8 mouse cellular contexts compared by ENCODE assay signal in the genomic region with DNA sequence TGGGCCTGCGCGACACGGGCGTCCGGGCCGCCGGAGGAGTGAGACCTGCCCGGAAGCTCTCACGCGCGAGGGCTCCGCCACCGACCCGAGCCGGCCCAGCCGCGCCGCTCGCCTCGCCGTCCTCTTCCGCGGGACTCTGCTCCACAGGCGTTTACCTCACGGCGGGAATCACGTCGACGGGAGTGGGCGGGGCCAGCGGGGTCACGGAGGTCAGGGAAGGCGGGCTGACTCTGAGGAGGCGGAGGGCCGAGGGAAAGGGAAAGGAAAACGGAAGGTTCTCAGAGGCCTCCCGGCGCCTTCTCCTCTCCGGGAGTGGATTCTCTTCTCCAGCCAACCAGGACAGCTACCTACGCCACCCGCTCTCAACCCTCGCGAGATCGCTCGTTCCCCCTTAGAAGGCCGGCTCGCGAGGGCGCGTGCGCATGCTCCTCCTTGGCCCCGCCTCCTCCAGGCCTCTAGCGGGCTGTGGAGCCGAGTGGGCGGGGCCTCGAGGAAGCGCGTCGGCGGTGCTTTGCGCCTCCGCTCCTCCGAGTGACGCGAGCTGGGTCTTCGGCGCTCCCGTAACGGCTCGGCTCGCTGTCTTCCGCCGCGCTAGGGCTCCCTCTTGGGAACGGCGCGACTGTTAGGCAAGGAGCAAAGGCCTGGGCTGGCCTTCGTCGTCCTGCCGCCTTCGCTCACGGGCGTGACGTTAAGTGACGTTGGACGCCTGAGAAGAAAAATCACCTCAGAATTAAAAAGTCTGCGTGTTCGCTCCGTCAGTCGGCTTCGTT. TPM values are rescaled to one million over a fixed set of nuclear protein-coding genes. Genes with fewer than 3 reads are reported as not detected.
DNase-seq lines count a peak whose midpoint lies in the region; ATAC-seq and TF ChIP-seq lines count a peak whose summit lies in the region.
"Not testable (repeated sequence)": the region's sequence is repeated elsewhere in the genome, so short reads cannot be mapped to it uniquely, and the experiment has no call there.

A gene (minus strand): TSS at position 343 of the 770 bp plus-strand sequence.

- WGBS in heart, embryonic 13.5 days: 1% methylated on average over 88 of the region's 91 CpGs
- 2% methylated on average over 76 of the region's 91 CpGs for WGBS in liver, embryonic 11.5 days

- peak; percentile 97 for DNase-seq in kidney, postnatal 10 days
- peak; percentile 84 for DNase-seq in liver, embryonic 11.5 days (ENCODE audit: low spot score)
- peak; percentile 95 to 98 for DNase-seq in spleen, postnatal 4 days (ENCODE audit: low spot score in 2 of 2)

- H3K79me2 ChIP-seq in myocyte (ENCODE audit: control insufficient read depth, insufficient read depth): peaks cover 30% of the 10 kb centered on the region

- peaks cover 17% of the 10 kb centered on the region for H3K36me3 ChIP-seq in heart, embryonic 13.5 days
- not testable (repeated sequence) for H3K36me3 ChIP-seq in liver, embryonic 11.5 days (ENCODE audit: control insufficient read depth, insufficient read depth, low read length)
- peaks cover 18% of the 10 kb centered on the region for H3K36me3 ChIP-seq in myocyte (ENCODE audit: control insufficient read depth, insufficient read depth)

- not testable (repeated sequence) for H3K4me1 ChIP-seq in brown adipose tissue, adult 24 weeks (ENCODE audit: control insufficient read depth, insufficient read depth, insufficient read length, low read length); liver, embryonic 11.5 days (replicated peaks; ENCODE audit: control insufficient read depth, insufficient read depth, low read length)
- peaks cover 11% of the 10 kb centered on the region for H3K4me1 ChIP-seq in heart, embryonic 13.5 days

- peak within 1 kb of the TSS; percentile 91 for H3K9ac ChIP-seq in heart, embryonic 13.5 days
- H3K9ac ChIP-seq in liver, embryonic 11.5 days (ENCODE audit: low read depth, low read length): peak within 1 kb of the TSS; percentile 81

- TF ChIP-seq POLR2A in myocyte (IDR thresholded peaks at IDR 0.05; ENCODE audit: insufficient read length, low read depth): peak; percentile 80

- H3K27me3 ChIP-seq in heart, embryonic 13.5 days (replicated peaks); liver, embryonic 11.5 days (replicated peaks; ENCODE audit: control insufficient read depth, insufficient read depth, low read length); myocyte (ENCODE audit: control insufficient read depth, insufficient read depth, insufficient read length): not testable (repeated sequence)

- peak within 1 kb of the TSS; percentile 88 for H3K4me2 ChIP-seq in heart, embryonic 13.5 days
- H3K4me2 ChIP-seq in liver, embryonic 11.5 days: peak within 1 kb of the TSS; percentile 83
- peak within 1 kb of the TSS; percentile 93 for H3K4me2 ChIP-seq in myocyte (ENCODE audit: low read depth)

- peak within 1 kb of the TSS; percentile 94 for H3K27ac ChIP-seq in brown adipose tissue, adult 24 weeks (replicated peaks; ENCODE audit: low read depth, low read length)
- peak within 1 kb of the TSS; percentile 97 for H3K27ac ChIP-seq in heart, embryonic 13.5 days (replicated peaks)
- peak within 1 kb of the TSS; percentile 99 for H3K27ac ChIP-seq in liver, embryonic 11.5 days (ENCODE audit: low read depth, low read length)

- peak within 1 kb of the TSS; percentile 89 for H3ac ChIP-seq in myocyte (ENCODE audit: control insufficient read depth, insufficient read length)

- H3K9me3 ChIP-seq in heart, embryonic 13.5 days; liver, embryonic 11.5 days (ENCODE audit: control insufficient read depth, low read length): not testable (repeated sequence)

- peak; percentile 92 for ATAC-seq in CD4-positive, CD25-positive, alpha-beta regulatory T cell, adult 4 months
- ATAC-seq in erythroid progenitor cell, adult 5-6 weeks (replicated peaks; ENCODE audit: low FRiP score, poor library complexity, severe bottlenecking): peak; percentile 96
- ATAC-seq in heart, embryonic 13.5 days (ENCODE audit: extremely low read depth, insufficient number of reproducible peaks, low FRiP score, low TSS enrichment): peak; percentile 91
- ATAC-seq in liver, embryonic 11.5 days (replicated peaks; ENCODE audit: low FRiP score): peak; percentile 96

- H3K4me3 ChIP-seq in brown adipose tissue, adult 24 weeks (ENCODE audit: insufficient read depth, low read depth, low read length): peak within 1 kb of the TSS; percentile 99
- peak within 1 kb of the TSS; percentile 83 for H3K4me3 ChIP-seq in heart, embryonic 13.5 days
- peak within 1 kb of the TSS; percentile 66 for H3K4me3 ChIP-seq in liver, embryonic 11.5 days (ENCODE audit: low read depth, low read length)
- H3K4me3 ChIP-seq in myocyte: peak within 1 kb of the TSS; percentile 94

TF ChIP-seq in myocyte, 11 proteins besides CTCF, POLR2A, EP300 and RAD21:
- peak; percentile 88 for TF ChIP-seq POLR2AphosphoS2 (IDR thresholded peaks at IDR 0.05; ENCODE audit: insufficient read length, low read depth)
- TF ChIP-seq REST (IDR thresholded peaks at IDR 0.05; ENCODE audit: insufficient read depth, insufficient read length): peak; percentile 10
- peak; percentile 13 for TF ChIP-seq E2F4 (IDR thresholded peaks at IDR 0.05; ENCODE audit: insufficient read depth)

RNA-seq across cellular contexts. Expression of the gene that starts here (rescaled TPM):
- 10 to 100 TPM; 19.2 to 31.8 TPM for polyA plus RNA-seq in CD4-positive, CD25-positive, alpha-beta regulatory T cell, adult 4 months (2017; shearing (Covaris generic))
- polyA plus RNA-seq in brown adipose tissue, adult 24 weeks (2012; ENCODE audit: insufficient read depth, insufficient read length, missing spikeins): 19.9 and 24.5 TPM in 2 replicates
- 96.9 and 107 TPM in 2 replicates for total RNA-seq in erythroid progenitor cell, adult 5-6 weeks (2015; ENCODE audit: low replicate concordance)
- 205 and 231 TPM in 2 replicates for total RNA-seq in erythroid progenitor cell, adult 5-6 weeks (2017; ENCODE audit: low replicate concordance)
- 35.1 and 35.2 TPM in 2 replicates for polyA plus RNA-seq in heart, embryonic 13.5 days (2015; fragmentation: Nextera tagmentation; extraction: Ambion mirVana)
- 92.7 and 108 TPM in 2 replicates for polyA plus RNA-seq in liver, embryonic 11.5 days (2014; fragmentation: Nextera tagmentation; extraction: Ambion mirVana)
- 13.5 TPM for polyA plus RNA-seq in myocyte (2012; fragmentation: generic; extraction: Trizol)

Comparison
In these comparisons a context has a peak if more than half of its experiments do, and no peak if none do; other contexts are left out.
1. Peak in every context shown above with its lines: DNase-seq, ATAC-seq, H3K4me3 ChIP-seq and H3K27ac ChIP-seq.